Mouse (Mus musculus): ENCODE data around the gene Mcur1. TPM values are rescaled to one million over a fixed set of nuclear protein-coding genes. Genes with fewer than 3 reads are reported as not detected.

Mcur1 gene
- polyA plus RNA-seq, 1 experiment from 2014 or later = 5.6 TPM

- no peaks in the 10 kb centered on the region for H3K27me3 ChIP-seq (ENCODE audit: control insufficient read depth, insufficient read depth, low read depth, low read length)
- H3K36me3 ChIP-seq (ENCODE audit: control insufficient read depth, insufficient read depth, low read length) = 0 out of 2 replicates have a peak, but pooled peaks cover 4% of the 10 kb centered on the region
- H3K9ac ChIP-seq (ENCODE audit: low read depth, low read length) = no peak overlapping the region
- H3K4me3 ChIP-seq (ENCODE audit: low read depth, low read length) = peak overlapping the region; percentile 85
- ATAC-seq = no peak
- H3K9me3 ChIP-seq (replicated peaks; ENCODE audit: control insufficient read depth, low read length, poor library complexity, severe bottlenecking) = no peaks in the 10 kb centered on the region
- peak overlapping the region; percentile 94 for H3K4me2 ChIP-seq (ENCODE audit: low read length)
- no peak overlapping the region for H3K27ac ChIP-seq (ENCODE audit: low read length)
- peaks cover 14% of the 10 kb centered on the region for H3K4me1 ChIP-seq (ENCODE audit: control insufficient read depth, insufficient read depth, low read length)
- WGBS = 37% methylated on average over 6 of the region's 6 CpGs
These were observed 1.0 kb downstream of the Mcur1 start for GRCm38 (mm10) chr13:43558959-43559358.

GRCm38 (mm10) chr13:43558357-43558756 is 1.6 kb downstream of the Mcur1 start:
- no peak overlapping the region for H3K9ac ChIP-seq (ENCODE audit: low read depth, low read length)
- WGBS = 92% methylated on average over 6 of the region's 6 CpGs
- no peak overlapping the region for H3K4me3 ChIP-seq (ENCODE audit: low read depth, low read length)
- no peaks in the 10 kb centered on the region for H3K9me3 ChIP-seq (replicated peaks; ENCODE audit: control insufficient read depth, low read length, poor library complexity, severe bottlenecking)
- no peak for ATAC-seq
- H3K4me2 ChIP-seq (ENCODE audit: low read length) = peak overlapping the region; percentile 94
- H3K27me3 ChIP-seq (ENCODE audit: control insufficient read depth, insufficient read depth, low read depth, low read length) = no peaks in the 10 kb centered on the region
- no peak overlapping the region for H3K27ac ChIP-seq (ENCODE audit: low read length)
- H3K36me3 ChIP-seq (ENCODE audit: control insufficient read depth, insufficient read depth, low read length) = 0 out of 2 replicates have a peak, but pooled peaks cover 4% of the 10 kb centered on the region
- H3K4me1 ChIP-seq (ENCODE audit: control insufficient read depth, insufficient read depth, low read length) = peaks cover 14% of the 10 kb centered on the region

DNA sequence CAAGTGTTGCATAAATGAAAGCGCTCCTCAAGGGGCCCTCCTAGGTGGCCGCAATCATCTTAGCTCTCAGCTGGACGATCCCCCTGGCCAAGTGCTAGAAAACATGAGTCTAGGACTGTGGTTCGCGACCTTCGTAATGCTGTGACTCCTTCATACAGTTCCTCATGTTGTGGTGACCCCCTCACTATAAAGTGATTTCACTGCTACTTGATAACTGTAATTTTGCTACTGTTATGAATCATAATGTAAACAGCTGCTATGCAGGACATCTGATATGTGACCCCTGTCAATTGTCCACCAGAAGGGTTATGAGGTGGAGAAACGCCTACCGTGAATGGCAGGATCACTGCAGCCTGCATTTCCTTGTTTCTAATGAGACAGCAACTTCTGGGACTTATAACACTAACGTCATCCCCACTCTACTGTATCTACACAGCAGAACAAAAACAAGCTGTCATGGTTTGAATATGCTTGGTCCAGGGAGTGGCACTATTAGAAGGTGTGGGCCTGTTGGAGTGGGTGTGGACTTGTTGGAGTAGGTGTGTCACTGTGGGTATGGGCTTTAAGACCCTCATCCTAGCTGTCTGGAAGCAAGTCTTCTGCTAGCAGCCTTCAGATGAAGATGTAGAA is 3.0 kb downstream of the Mcur1 start:
- ATAC-seq = no peak
- no peak overlapping the region for H3K4me2 ChIP-seq (ENCODE audit: low read length)
- H3K9ac ChIP-seq (ENCODE audit: low read depth, low read length) = no peak overlapping the region
- no peaks in the 10 kb centered on the region for H3K9me3 ChIP-seq (replicated peaks; ENCODE audit: control insufficient read depth, low read length, poor library complexity, severe bottlenecking)
- peaks cover 14% of the 10 kb centered on the region for H3K4me1 ChIP-seq (ENCODE audit: control insufficient read depth, insufficient read depth, low read length)
- H3K27ac ChIP-seq (ENCODE audit: low read length) = no peak overlapping the region
- WGBS = 92% methylated on average over 9 of the region's 9 CpGs
- 0 out of 2 replicates have a peak, but pooled peaks cover 4% of the 10 kb centered on the region for H3K36me3 ChIP-seq (ENCODE audit: control insufficient read depth, insufficient read depth, low read length)
- no peaks in the 10 kb centered on the region for H3K27me3 ChIP-seq (ENCODE audit: control insufficient read depth, insufficient read depth, low read depth, low read length)
- H3K4me3 ChIP-seq (ENCODE audit: low read depth, low read length) = no peak overlapping the region

DNA sequence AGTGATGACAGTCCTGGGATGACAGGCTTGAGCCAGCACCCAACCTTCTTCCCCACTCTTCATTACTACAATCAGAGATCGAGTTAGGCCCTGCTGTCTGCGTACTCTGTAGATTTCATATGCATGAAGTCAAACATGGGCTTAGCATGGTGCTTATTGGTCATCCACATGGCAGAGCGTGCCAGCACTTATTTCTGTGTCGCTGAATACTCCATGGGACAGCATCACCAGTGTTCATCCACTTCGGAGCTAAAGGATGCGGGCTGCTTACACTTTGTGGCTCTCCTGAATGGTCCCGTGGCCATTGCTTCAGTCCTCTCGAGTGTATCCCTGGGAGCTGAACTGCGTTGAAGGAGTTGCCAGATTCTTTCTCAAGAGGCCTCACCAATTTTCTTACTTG is 4.7 kb downstream of the Mcur1 start:
- no peaks in the 10 kb centered on the region for H3K9me3 ChIP-seq (replicated peaks; ENCODE audit: control insufficient read depth, low read length, poor library complexity, severe bottlenecking)
- 92% methylated on average over 9 of the region's 9 CpGs for WGBS

DNA sequence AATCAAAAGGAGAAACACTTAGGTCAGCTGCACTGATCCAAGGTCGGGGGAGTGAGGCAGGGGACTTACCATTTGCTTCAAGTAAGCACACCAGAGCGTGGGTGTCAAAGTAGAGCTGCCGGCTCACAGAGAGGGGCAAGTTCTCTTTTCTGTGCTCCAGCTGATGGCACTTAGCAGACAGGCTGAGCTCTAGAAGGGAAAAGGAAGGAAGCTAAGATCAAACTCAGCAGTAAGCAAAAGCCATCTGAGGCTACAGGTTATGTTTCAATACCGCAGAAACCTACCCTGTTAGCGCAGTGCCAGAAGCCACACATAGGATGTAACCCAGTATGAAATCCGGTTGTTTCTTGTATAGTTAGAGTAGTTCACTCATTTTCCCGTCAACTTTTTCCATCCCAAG is 5.2 kb downstream of the Mcur1 start:
- WGBS = 91% methylated on average over 7 of the region's 7 CpGs
- no peak overlapping the region for H3K9ac ChIP-seq (ENCODE audit: low read depth, low read length)
- H3K36me3 ChIP-seq (ENCODE audit: control insufficient read depth, insufficient read depth, low read length) = peaks cover 9% of the 10 kb centered on the region
- H3K27ac ChIP-seq (ENCODE audit: low read length) = no peak overlapping the region
- peaks cover 13% of the 10 kb centered on the region for H3K4me1 ChIP-seq (ENCODE audit: control insufficient read depth, insufficient read depth, low read length)
- no peak overlapping the region for H3K4me2 ChIP-seq (ENCODE audit: low read length)
- H3K9me3 ChIP-seq (replicated peaks; ENCODE audit: control insufficient read depth, low read length, poor library complexity, severe bottlenecking) = no peaks in the 10 kb centered on the region
- ATAC-seq = no peak
- no peaks in the 10 kb centered on the region for H3K27me3 ChIP-seq (ENCODE audit: control insufficient read depth, insufficient read depth, low read depth, low read length)
- no peak overlapping the region for H3K4me3 ChIP-seq (ENCODE audit: low read depth, low read length)

More for the DNA sequence above, 4.7 kb downstream of the Mcur1 start:
- no peak overlapping the region for H3K27ac ChIP-seq (ENCODE audit: low read length)
- H3K9ac ChIP-seq (ENCODE audit: low read depth, low read length) = no peak overlapping the region
- H3K4me3 ChIP-seq (ENCODE audit: low read depth, low read length) = no peak overlapping the region
- H3K4me1 ChIP-seq (ENCODE audit: control insufficient read depth, insufficient read depth, low read length) = peaks cover 14% of the 10 kb centered on the region
- no peak for ATAC-seq
- H3K27me3 ChIP-seq (ENCODE audit: control insufficient read depth, insufficient read depth, low read depth, low read length) = no peaks in the 10 kb centered on the region
- peaks cover 9% of the 10 kb centered on the region for H3K36me3 ChIP-seq (ENCODE audit: control insufficient read depth, insufficient read depth, low read length)
- no peak overlapping the region for H3K4me2 ChIP-seq (ENCODE audit: low read length)

DNA sequence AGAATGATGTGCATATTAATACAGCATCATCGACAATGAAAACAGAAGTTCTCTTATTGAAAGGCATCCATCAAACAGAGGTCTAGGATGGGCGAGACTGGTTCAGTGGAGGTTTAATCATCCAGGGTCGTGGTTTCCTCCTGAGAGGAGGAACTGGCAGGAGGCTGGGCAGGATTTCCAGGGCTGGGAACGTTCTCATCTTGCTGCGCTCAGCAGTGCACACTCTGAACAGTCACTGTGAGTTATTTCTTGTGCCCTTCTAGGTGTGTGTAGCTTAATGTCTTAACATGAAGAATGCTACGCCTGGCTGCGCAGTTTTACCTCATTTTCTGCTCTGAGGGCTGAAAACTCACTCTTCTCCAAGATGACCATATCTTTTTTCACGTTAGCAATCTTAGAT is 9.3 kb downstream of the Mcur1 start:
- no peak overlapping the region for H3K9ac ChIP-seq (ENCODE audit: low read depth, low read length)
- WGBS = 91% methylated on average over 8 of the region's 8 CpGs
- H3K36me3 ChIP-seq (ENCODE audit: control insufficient read depth, insufficient read depth, low read length) = peaks cover 9% of the 10 kb centered on the region
- no peak overlapping the region for H3K4me2 ChIP-seq (ENCODE audit: low read length)
- H3K27ac ChIP-seq (ENCODE audit: low read length) = no peak overlapping the region
- H3K4me3 ChIP-seq (ENCODE audit: low read depth, low read length) = no peak overlapping the region
- H3K9me3 ChIP-seq (replicated peaks; ENCODE audit: control insufficient read depth, low read length, poor library complexity, severe bottlenecking) = no peaks in the 10 kb centered on the region
- no peak for ATAC-seq
- H3K27me3 ChIP-seq (ENCODE audit: control insufficient read depth, insufficient read depth, low read depth, low read length) = no peaks in the 10 kb centered on the region
- H3K4me1 ChIP-seq (ENCODE audit: control insufficient read depth, insufficient read depth, low read length) = no peaks in the 10 kb centered on the region

- Histone ChIP-seq H3K4me3 (ENCODE audit: low read depth, low read length) (no peak overlapping the region), H3K4me1 (ENCODE audit: control insufficient read depth, insufficient read depth, low read length) (no peaks in the 10 kb centered on the region), H3K4me2 (ENCODE audit: low read length) (no peak overlapping the region), H3K27ac (ENCODE audit: low read length) (no peak overlapping the region), H3K36me3 (ENCODE audit: control insufficient read depth, insufficient read depth, low read length) (peaks cover 5% of the 10 kb centered on the region), H3K27me3 (ENCODE audit: control insufficient read depth, insufficient read depth, low read depth, low read length) (no peaks in the 10 kb centered on the region), H3K9me3 (replicated peaks; ENCODE audit: control insufficient read depth, low read length, poor library complexity, severe bottlenecking) (no peaks in the 10 kb centered on the region), H3K9ac (ENCODE audit: low read depth, low read length) (no peak overlapping the region)
- WGBS = 94% methylated on average over 7 of the region's 7 CpGs
- no peak for ATAC-seq
These were observed 10.1 kb downstream of the Mcur1 start for GRCm38 (mm10) chr13:43549870-43550269.

- no peak for ATAC-seq
- Histone ChIP-seq H3K4me2 (ENCODE audit: low read length) (no peak overlapping the region), H3K9ac (ENCODE audit: low read depth, low read length) (no peak overlapping the region), H3K36me3 (ENCODE audit: control insufficient read depth, insufficient read depth, low read length) (peaks cover 11% of the 10 kb centered on the region), H3K4me1 (ENCODE audit: control insufficient read depth, insufficient read depth, low read length) (no peaks in the 10 kb centered on the region), H3K4me3 (ENCODE audit: low read depth, low read length) (no peak overlapping the region), H3K9me3 (replicated peaks; ENCODE audit: control insufficient read depth, low read length, poor library complexity, severe bottlenecking) (no peaks in the 10 kb centered on the region), H3K27me3 (ENCODE audit: control insufficient read depth, insufficient read depth, low read depth, low read length) (no peaks in the 10 kb centered on the region), H3K27ac (ENCODE audit: low read length) (no peak overlapping the region)
- WGBS = 92% methylated on average over 11 of the region's 11 CpGs
These were observed 10.8 kb downstream of the Mcur1 start for GRCm38 (mm10) chr13:43549078-43549698.

GRCm38 (mm10) chr13:43548617-43549016 is 11.4 kb downstream of the Mcur1 start:
- H3K27me3 ChIP-seq (ENCODE audit: control insufficient read depth, insufficient read depth, low read depth, low read length) = no peaks in the 10 kb centered on the region
- H3K9ac ChIP-seq (ENCODE audit: low read depth, low read length) = no peak overlapping the region
- H3K27ac ChIP-seq (ENCODE audit: low read length) = no peak overlapping the region
- H3K9me3 ChIP-seq (replicated peaks; ENCODE audit: control insufficient read depth, low read length, poor library complexity, severe bottlenecking) = no peaks in the 10 kb centered on the region
- no peak for ATAC-seq
- no peak overlapping the region for H3K4me3 ChIP-seq (ENCODE audit: low read depth, low read length)
- H3K36me3 ChIP-seq (ENCODE audit: control insufficient read depth, insufficient read depth, low read length) = peaks cover 11% of the 10 kb centered on the region
- no peak overlapping the region for H3K4me2 ChIP-seq (ENCODE audit: low read length)
- H3K4me1 ChIP-seq (ENCODE audit: control insufficient read depth, insufficient read depth, low read length) = no peaks in the 10 kb centered on the region
- WGBS = 74% methylated on average over 5 of the region's 5 CpGs

All from midbrain, embryonic 16.5 days (tissue).